14 mouse cellular contexts compared by ENCODE assay signal in the genomic region with DNA sequence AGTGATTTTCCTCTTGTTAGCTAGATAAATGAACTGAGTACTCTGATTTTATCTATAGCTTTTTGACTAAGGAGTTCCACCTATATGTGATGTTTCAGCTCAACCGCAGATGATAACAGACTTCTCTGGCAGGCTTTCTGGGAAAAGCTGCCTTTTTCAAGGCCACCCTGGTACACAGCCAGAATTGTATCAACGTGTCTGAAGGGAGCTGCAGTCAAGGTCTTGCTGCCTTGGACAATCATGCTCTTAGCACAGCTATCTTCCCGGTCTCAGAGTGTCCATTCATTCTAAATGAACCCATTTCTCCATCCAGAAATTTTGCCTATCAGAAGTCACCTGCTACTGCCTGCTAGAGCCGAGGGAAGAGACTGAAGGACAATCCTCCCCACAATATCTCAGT. TPM values are rescaled to one million over a fixed set of nuclear protein-coding genes. Genes with fewer than 3 reads are reported as not detected.
A peak's percentile ranks its signal among the peaks of the same experiment; 100 is the strongest.
DNase-seq lines count a peak whose midpoint lies in the region; ATAC-seq and TF ChIP-seq lines count a peak whose summit lies in the region.
"Had no signal": no experiment of that assay in that cellular context is flagged by ENCODE, and none has a peak within 500 bp of the region (broad histone marks: within the 10 kb centered on the region; RNA-seq: fewer than 3 reads in every experiment).

No protein-coding gene starts in this region.

- no peak for ATAC-seq in lung, postnatal 0 days
- ATAC-seq in hindbrain, postnatal 0 days, result no peak

- H3K9me3 ChIP-seq in lung, postnatal 0 days (ENCODE audit: low read length), result no peaks in the 10 kb centered on the region
- no peaks in the 10 kb centered on the region for H3K9me3 ChIP-seq in hindbrain, postnatal 0 days (ENCODE audit: low read length)
- H3K9me3 ChIP-seq: limb, embryonic 13.5 days; midbrain, embryonic 10.5 days had no signal

- H3K36me3 ChIP-seq in lung, postnatal 0 days (ENCODE audit: insufficient read depth, low read length), result no peaks in the 10 kb centered on the region
- H3K36me3 ChIP-seq in hindbrain, postnatal 0 days (ENCODE audit: insufficient read depth, low read length), result no peaks in the 10 kb centered on the region
- H3K36me3 ChIP-seq: limb, embryonic 13.5 days; midbrain, embryonic 10.5 days had no signal

- H3K27ac ChIP-seq in lung, postnatal 0 days (ENCODE audit: low read length), result no peak overlapping the region
- H3K27ac ChIP-seq in hindbrain, postnatal 0 days, result no peak overlapping the region
- H3K27ac ChIP-seq: limb, embryonic 13.5 days; midbrain, embryonic 10.5 days had no signal

- intact Hi-C loops in heart, postnatal 10 days (cut with DNase I), result loop anchor here (5.0 kb wide), 1 partner anchor 110 kb away; no protein-coding TSS in a partner anchor

- WGBS in lung, postnatal 0 days, result 45% methylated on average over 4 of the region's 4 CpGs
- 43% methylated on average over 4 of the region's 4 CpGs for whole genome bisulfite sequencing in hindbrain, postnatal 0 days

- no peak for TF ChIP-seq EP300 in lung, postnatal 0 days (IDR thresholded peaks at IDR 0.05)

- H3K27me3 ChIP-seq in lung, postnatal 0 days (replicated peaks; ENCODE audit: insufficient read depth, low read length), result no peaks in the 10 kb centered on the region
- H3K27me3 ChIP-seq in hindbrain, postnatal 0 days (ENCODE audit: insufficient read depth, low read length), result no peaks in the 10 kb centered on the region
- H3K27me3 ChIP-seq: limb, embryonic 13.5 days had no signal

- DNase-seq in cerebellum, postnatal 14 days, result peak; percentile 15 to 17
- DNase-seq in cerebellum, adult 11-12 months, result no peak
- DNase-seq in heart, postnatal 10 days, result peak; percentile 29 to 37
- no peak for DNase-seq in heart, adult 8-10 months (ENCODE audit: low spot score)
- DNase-seq in lung, postnatal 14 days, result peak; percentile 19
- DNase-seq in lung, postnatal 0 days (ENCODE audit: low spot score), result no peak
- DNase-seq in hindbrain, postnatal 0 days (ENCODE audit: low spot score), result peak; percentile 10
- DNase-seq in layer of hippocampus, adult 9-10 months (ENCODE audit: low spot score), result no peak
- DNase-seq: B cell, adult 2 months; cerebellum, adult 9-10 months; kidney, adult 2 months; right cerebral cortex, postnatal 25 days had no signal

- no peak for TF ChIP-seq CTCF in lung, postnatal 0 days (IDR thresholded peaks at IDR 0.05)
- no peak for TF ChIP-seq CTCF in hindbrain, postnatal 0 days (IDR thresholded peaks at IDR 0.05; ENCODE audit: low read depth)

- H3K4me1 ChIP-seq in lung, postnatal 0 days (ENCODE audit: insufficient read depth, low read depth, low read length), result no peaks in the 10 kb centered on the region; the same call in 1 of the 2 replicates
- no peaks in the 10 kb centered on the region for H3K4me1 ChIP-seq in hindbrain, postnatal 0 days (ENCODE audit: insufficient read depth, low read length)
- H3K4me1 ChIP-seq: limb, embryonic 13.5 days had no signal

- H3K4me3 ChIP-seq in lung, postnatal 0 days (ENCODE audit: low read depth, low read length), result no peak overlapping the region
- no peak overlapping the region for H3K4me3 ChIP-seq in hindbrain, postnatal 0 days (ENCODE audit: low read length)
- H3K4me3 ChIP-seq: limb, embryonic 13.5 days; midbrain, embryonic 10.5 days had no signal

- no peak overlapping the region for H3K4me2 ChIP-seq in lung, postnatal 0 days (replicated peaks; ENCODE audit: low read depth, low read length)
- H3K4me2 ChIP-seq in hindbrain, postnatal 0 days (ENCODE audit: low read depth, low read length), result no peak overlapping the region
- H3K4me2 ChIP-seq: limb, embryonic 13.5 days had no signal

- H3K9ac ChIP-seq in lung, postnatal 0 days (replicated peaks; ENCODE audit: low read depth), result no peak overlapping the region
- no peak overlapping the region for H3K9ac ChIP-seq in hindbrain, postnatal 0 days (replicated peaks; ENCODE audit: low read length)
- H3K9ac ChIP-seq: limb, embryonic 13.5 days had no signal

RNA-seq across cellular contexts. Expression of a gene that starts 16.9 kb away (rescaled TPM):
- total RNA-seq in heart, postnatal 10 days (2021), result 10 to 100 TPM in 1 of 2 experiments, 1 to 10 TPM in 1; 9.4 to 11.1 TPM
- total RNA-seq in heart, adult 8-10 months (2022), result 1 to 10 TPM; 6.3 to 8.9 (median 7.5) TPM
- polyA plus RNA-seq in lung, postnatal 0 days (2015; fragmentation: Nextera tagmentation; extraction: Ambion mirVana), result 9.8 and 10.1 TPM in 2 replicates
- total RNA-seq in hindbrain, postnatal 0 days (2014; rRNA removed), result 6.1 and 7.5 TPM in 2 replicates
- 6.2 and 6.8 TPM in 2 replicates for polyA plus RNA-seq in hindbrain, postnatal 0 days (2015; fragmentation: Nextera tagmentation; extraction: Ambion mirVana)

RNA-seq across cellular contexts. Expression of a gene that starts 35.9 kb away (rescaled TPM):
- 1 to 10 TPM; 1.6 to 1.7 TPM for total RNA-seq in heart, postnatal 10 days (2021)
- total RNA-seq in heart, adult 8-10 months (2022), result 1 to 10 TPM in 2 of 4 experiments, under 1 TPM in 2; 0.95 to 1.4 (median 1.1) TPM
- polyA plus RNA-seq in lung, postnatal 0 days (2015; fragmentation: Nextera tagmentation; extraction: Ambion mirVana), result 0.24 and 0.32 TPM in 2 replicates
- total RNA-seq in hindbrain, postnatal 0 days (2014; rRNA removed), result 1.0 and 1.6 TPM in 2 replicates
- polyA plus RNA-seq in hindbrain, postnatal 0 days (2015; fragmentation: Nextera tagmentation; extraction: Ambion mirVana), result 0.32 and 0.41 TPM in 2 replicates

RNA-seq across cellular contexts. Expression of a gene that starts 46.2 kb away (rescaled TPM):
- 100 to 1,000 TPM; 921 to 996 TPM for total RNA-seq in heart, postnatal 10 days (2021)
- 100 to 1,000 TPM; 214 to 291 (median 257) TPM for total RNA-seq in heart, adult 8-10 months (2022)
- 1,068 and 1,145 TPM in 2 replicates for polyA plus RNA-seq in lung, postnatal 0 days (2015; fragmentation: Nextera tagmentation; extraction: Ambion mirVana)
- 965 and 1,051 TPM in 2 replicates for total RNA-seq in hindbrain, postnatal 0 days (2014; rRNA removed)
- 417 and 451 TPM in 2 replicates for polyA plus RNA-seq in hindbrain, postnatal 0 days (2015; fragmentation: Nextera tagmentation; extraction: Ambion mirVana)

Comparison
In these comparisons a context has a peak if more than half of its experiments do, and no peak if none do; other contexts are left out.
1. DNase-seq: peak in cerebellum, postnatal 14 days (2 of 2), heart, postnatal 10 days (2 of 2), lung, postnatal 14 days (single experiment) and hindbrain, postnatal 0 days (single experiment); none in cerebellum, adult 11-12 months (single experiment), heart, adult 8-10 months (single experiment), lung, postnatal 0 days (single experiment) and layer of hippocampus, adult 9-10 months (single experiment).